Mouse (Mus musculus) ES-Bruce4 (cell line): ENCODE measurements around the gene Calm2.

ENCODE experiments used
- CTCF ChIP-seq: IDR thresholded peaks from one replicate; pipeline ENCODE4 v1.8.1; 2011; ENCODE audit warnings: low read depth, low read length
- EP300 ChIP-seq: IDR thresholded peaks from 2 replicates; pipeline ENCODE4 v1.6.1; 2011; ENCODE audit warnings: low read depth, low read length; ENCODE audit not compliant: insufficient read depth
- POLR2A ChIP-seq: IDR thresholded peaks from one replicate; pipeline ENCODE4 v1.8.1; 2011; ENCODE audit warnings: low read length; ENCODE audit not compliant: insufficient read depth

GRCm38 (mm10) chr17:87406646-87407045 lies 40.1 kb downstream of the Calm2 start:
- TF ChIP-seq CTCF (no peak), EP300 (no peak), POLR2A (no peak)
